Mouse (Mus musculus) embryonic facial prominence, embryonic 12.5 days (tissue): ENCODE results near the gene Kmt2c. TPM values are rescaled to one million over a fixed set of nuclear protein-coding genes. Genes with fewer than 3 reads are reported as not detected.

Experiments used
- ATAC-seq: fragments of 200-750 bp; cut with Nextera tagmentation; 2 replicates; pipeline ENCODE4 v1.8.0; 2017; ENCODE audit not compliant: insufficient number of reproducible peaks, insufficient read depth, low FRiP score, low TSS enrichment
- H3K27ac ChIP-seq: fragments of 300-500 bp; sonication (generic); 2 replicates; pipeline ENCODE4 v1.5.1; 2016; ENCODE audit warnings: mild to moderate bottlenecking
- H3K27me3 ChIP-seq: fragments of 300-500 bp; sonication (generic); 2 replicates; pipeline ENCODE4 v1.6.1; 2016; ENCODE audit warnings: mild to moderate bottlenecking, moderate library complexity
- H3K36me3 ChIP-seq: fragments of 300-500 bp; sonication (generic); 2 replicates; pipeline ENCODE4 v1.6.1; 2016; ENCODE audit warnings: mild to moderate bottlenecking
- H3K4me1 ChIP-seq: fragments of 300-500 bp; sonication (generic); 2 replicates; pipeline ENCODE4 v1.6.1; 2016
- H3K4me2 ChIP-seq: fragments of 300-500 bp; sonication (generic); replicated peaks from 2 replicates; pipeline ENCODE4 v1.6.1; 2016; ENCODE audit warnings: mild to moderate bottlenecking, moderate library complexity
- H3K4me3 ChIP-seq: fragments of 300-500 bp; sonication (generic); 2 replicates; pipeline ENCODE4 v1.5.1; 2016; ENCODE audit warnings: mild to moderate bottlenecking
- H3K9ac ChIP-seq: fragments of 300-500 bp; sonication (generic); 2 replicates; pipeline ENCODE4 v1.6.1; 2016; ENCODE audit warnings: mild to moderate bottlenecking, moderate library complexity
- H3K9me3 ChIP-seq: fragments of 300-500 bp; sonication (generic); 2 replicates; pipeline ENCODE4 v1.6.1; 2016; ENCODE audit warnings: mild to moderate bottlenecking, moderate library complexity
- WGBS: fragments of 180-500 bp; shearing (Covaris S2); methylation state at CpG from one replicate; pipeline ENCODE4 v1.1.7; 2016; 5-methylcytosine and 5-hydroxymethylcytosine counted together
- polyA plus RNA-seq: library from polyadenylated mRNA; unstranded; fragments of >200 nt; fragmentation: Nextera tagmentation; extraction: Ambion mirVana; gene quantifications from 2 replicates; pipeline ENCODE4 v1.2.1, GENCODE M21; 2016

Kmt2c gene
- polyA plus RNA-seq, 1 experiment from 2014 or later = 19.1 TPM

DNA sequence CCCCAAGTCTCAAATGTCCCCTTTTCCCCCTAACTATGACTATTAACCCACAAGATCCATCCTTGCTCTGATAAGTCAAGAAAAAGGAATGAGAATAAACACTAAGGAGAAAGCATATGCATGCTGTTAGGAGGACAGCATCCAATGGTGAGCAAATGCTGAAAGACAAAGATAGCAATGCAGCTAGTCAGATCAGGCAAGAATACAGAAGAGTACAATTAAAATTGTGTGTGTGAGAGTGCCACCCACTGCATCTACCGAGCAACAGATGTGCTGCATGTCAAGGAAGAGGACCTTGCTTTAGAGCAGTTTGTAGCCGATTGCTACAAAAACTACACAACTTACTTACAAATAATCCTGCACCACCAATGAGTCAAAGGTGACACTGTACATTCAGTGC, 145.1 kb downstream of the Kmt2c start:
- WGBS = 80% methylated on average over 2 of the region's 2 CpGs
- no peaks in the 10 kb centered on the region for H3K9me3 ChIP-seq

DNA sequence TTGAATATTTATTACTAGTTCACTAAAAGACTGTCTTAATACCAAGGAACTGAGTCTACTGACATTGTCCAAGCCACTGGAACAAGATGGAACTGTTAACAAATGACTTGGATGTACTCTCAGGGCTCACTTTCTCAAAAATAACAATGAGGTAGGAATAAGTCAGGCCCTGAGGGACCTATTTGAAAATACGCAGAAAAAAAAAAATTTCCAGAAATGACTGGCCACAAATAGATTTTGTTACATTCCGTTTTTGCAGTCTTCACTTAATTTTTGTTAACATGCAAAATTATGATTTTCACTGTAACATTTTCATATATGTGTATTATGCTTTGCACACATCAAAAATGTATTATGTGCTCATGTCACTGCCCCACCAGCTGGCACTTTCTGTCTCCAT, 167.3 kb downstream of the Kmt2c start:
- Histone ChIP-seq H3K4me3 (no peak overlapping the region), H3K9me3 (no peaks in the 10 kb centered on the region), H3K27ac (no peak overlapping the region), H3K9ac (no peak overlapping the region), H3K27me3 (no peaks in the 10 kb centered on the region), H3K4me1 (no peaks in the 10 kb centered on the region), H3K4me2 (no peak overlapping the region), H3K36me3 (peaks cover 9% of the 10 kb centered on the region)
- WGBS = 92% methylated on average over 2 of the region's 2 CpGs
- no peak for ATAC-seq

More for the DNA sequence above, 145.1 kb downstream of the Kmt2c start:
- H3K27ac ChIP-seq = no peak overlapping the region
- no peak for ATAC-seq
- no peak overlapping the region for H3K4me2 ChIP-seq
- H3K27me3 ChIP-seq = no peaks in the 10 kb centered on the region
- no peak overlapping the region for H3K4me3 ChIP-seq
- no peaks in the 10 kb centered on the region for H3K4me1 ChIP-seq
- H3K9ac ChIP-seq = no peak overlapping the region
- peaks cover 8% of the 10 kb centered on the region for H3K36me3 ChIP-seq

DNA sequence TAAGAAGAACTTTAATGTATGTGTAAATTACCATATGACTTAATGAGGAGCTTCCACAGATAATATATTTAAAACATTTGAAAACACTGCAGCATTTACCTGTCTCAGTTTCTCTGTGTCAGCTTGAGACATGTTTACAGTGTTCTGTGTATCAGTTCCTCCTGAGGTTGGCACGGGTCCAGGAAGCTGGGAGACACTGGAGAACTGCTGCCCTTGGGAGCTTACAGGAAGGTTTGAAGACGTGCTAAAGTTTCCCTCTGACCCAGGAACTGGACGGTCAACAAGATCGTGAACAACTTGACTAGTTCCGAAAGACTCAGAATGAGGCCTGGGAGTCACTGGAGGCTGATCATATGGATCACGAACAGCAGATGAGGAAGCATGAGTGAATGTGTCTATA, 184.7 kb downstream of the Kmt2c start:
- Histone ChIP-seq H3K36me3 (peaks cover 60% of the 10 kb centered on the region), H3K27ac (no peak overlapping the region), H3K9ac (no peak overlapping the region), H3K4me3 (no peak overlapping the region), H3K27me3 (no peaks in the 10 kb centered on the region), H3K9me3 (no peaks in the 10 kb centered on the region), H3K4me1 (no peaks in the 10 kb centered on the region), H3K4me2 (no peak overlapping the region)
- no peak for ATAC-seq
- WGBS = 88% methylated on average over 6 of the region's 6 CpGs

DNA sequence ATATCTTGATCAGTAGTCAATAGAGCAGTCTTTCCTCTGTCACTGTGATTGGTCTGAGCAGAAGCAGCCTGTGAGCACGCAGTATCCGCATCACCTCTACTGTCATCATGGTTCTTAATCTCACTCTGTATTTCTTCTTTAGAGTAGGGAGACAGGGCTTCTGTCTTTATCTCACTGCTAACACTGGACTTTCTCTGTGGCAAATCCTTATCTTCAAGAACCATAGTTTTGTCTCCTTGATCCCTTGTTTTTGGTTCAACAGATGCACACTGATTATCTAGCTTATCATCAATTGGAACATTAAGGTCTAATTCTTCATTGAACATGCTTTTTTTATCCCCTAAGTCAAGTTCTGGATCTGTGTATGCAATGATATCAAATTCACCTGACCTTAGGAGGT, 188.4 kb downstream of the Kmt2c start:
- Histone ChIP-seq H3K9me3 (no peaks in the 10 kb centered on the region), H3K4me3 (no peak overlapping the region), H3K36me3 (peaks cover 46% of the 10 kb centered on the region), H3K27ac (no peak overlapping the region), H3K4me2 (no peak overlapping the region), H3K27me3 (no peaks in the 10 kb centered on the region), H3K9ac (no peak overlapping the region), H3K4me1 (no peaks in the 10 kb centered on the region)
- no peak for ATAC-seq
- WGBS = 97% methylated on average over 2 of the region's 2 CpGs

DNA sequence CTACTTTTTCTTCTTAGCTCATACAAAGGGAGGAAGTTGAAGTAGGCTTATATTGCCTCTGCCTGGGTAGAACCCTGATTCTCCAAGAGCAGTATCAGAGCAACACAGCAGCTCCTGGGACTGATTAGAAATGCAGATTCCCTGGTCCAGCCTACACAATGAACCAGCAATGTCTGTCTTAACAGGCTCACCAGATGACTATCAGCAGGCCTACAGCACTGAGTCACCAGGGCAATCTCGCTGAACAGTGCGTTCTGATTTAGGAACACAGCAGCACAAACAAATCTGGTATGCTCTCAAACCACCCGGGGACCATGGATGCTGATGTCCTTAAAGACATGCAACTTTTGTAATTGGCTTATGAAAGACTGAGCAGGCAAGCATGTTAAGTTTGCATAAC, 201.8 kb downstream of the Kmt2c start:
- no peak overlapping the region for H3K4me2 ChIP-seq
- H3K4me1 ChIP-seq = no peaks in the 10 kb centered on the region
- H3K4me3 ChIP-seq = no peak overlapping the region
- H3K27me3 ChIP-seq = no peaks in the 10 kb centered on the region
- H3K9ac ChIP-seq = no peak overlapping the region
- H3K27ac ChIP-seq = no peak overlapping the region
- H3K36me3 ChIP-seq = peaks cover 43% of the 10 kb centered on the region
- 64% methylated on average over 3 of the region's 3 CpGs for WGBS
- no peak for ATAC-seq
- no peaks in the 10 kb centered on the region for H3K9me3 ChIP-seq

DNA sequence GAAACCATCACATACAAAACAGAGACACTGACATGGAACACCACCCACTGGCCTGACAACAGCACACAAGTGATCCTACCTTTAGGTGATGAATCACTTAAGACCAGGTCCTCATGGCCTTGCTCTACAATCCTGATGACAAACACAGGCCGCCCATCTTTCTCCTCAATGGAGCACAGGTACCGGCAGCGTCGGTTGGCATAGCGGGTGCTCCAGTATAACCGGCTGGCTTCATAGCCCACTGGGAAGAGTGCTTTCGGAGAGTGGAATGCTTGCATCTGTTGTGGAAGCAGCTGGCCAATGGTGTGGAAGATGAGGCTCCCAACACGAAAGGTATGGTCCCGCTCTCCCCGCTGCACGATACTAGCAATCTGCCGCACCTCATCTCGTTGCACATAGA, 214.6 kb downstream of the Kmt2c start:
- Histone ChIP-seq H3K27ac (no peak overlapping the region), H3K9me3 (no peaks in the 10 kb centered on the region), H3K4me2 (no peak overlapping the region), H3K36me3 (peaks cover 68% of the 10 kb centered on the region), H3K4me1 (no peaks in the 10 kb centered on the region), H3K4me3 (no peak overlapping the region), H3K27me3 (no peaks in the 10 kb centered on the region), H3K9ac (no peak overlapping the region)
- 94% methylated on average over 13 of the region's 13 CpGs for WGBS
- no peak for ATAC-seq

DNA sequence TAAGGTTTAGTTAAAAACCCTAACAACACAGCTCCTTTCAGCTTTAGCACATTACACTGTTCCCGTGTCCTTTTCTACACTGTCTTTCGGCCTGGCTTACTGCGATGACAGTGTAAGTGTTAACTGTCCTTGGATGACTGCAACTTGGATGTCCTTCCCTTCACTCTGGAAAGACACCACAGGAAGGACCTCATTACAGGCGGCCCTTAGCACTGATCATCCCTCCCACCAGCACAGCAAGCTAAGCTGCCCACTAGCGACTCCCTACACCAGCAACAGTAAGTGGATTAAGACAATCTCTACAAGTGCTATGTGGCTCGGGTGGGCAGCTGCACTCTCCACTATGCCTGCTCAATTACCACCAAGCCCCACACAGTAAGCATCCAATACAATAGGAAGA, 222.2 kb downstream of the Kmt2c start:
- ATAC-seq = no peak
- H3K27ac ChIP-seq = no peak overlapping the region
- H3K9ac ChIP-seq = no peak overlapping the region
- 80% methylated on average over 6 of the region's 6 CpGs for WGBS
- no peak overlapping the region for H3K4me2 ChIP-seq
- H3K36me3 ChIP-seq = peaks cover 58% of the 10 kb centered on the region
- H3K9me3 ChIP-seq = no peaks in the 10 kb centered on the region
- H3K4me1 ChIP-seq = no peaks in the 10 kb centered on the region
- no peaks in the 10 kb centered on the region for H3K27me3 ChIP-seq
- H3K4me3 ChIP-seq = no peak overlapping the region

DNA sequence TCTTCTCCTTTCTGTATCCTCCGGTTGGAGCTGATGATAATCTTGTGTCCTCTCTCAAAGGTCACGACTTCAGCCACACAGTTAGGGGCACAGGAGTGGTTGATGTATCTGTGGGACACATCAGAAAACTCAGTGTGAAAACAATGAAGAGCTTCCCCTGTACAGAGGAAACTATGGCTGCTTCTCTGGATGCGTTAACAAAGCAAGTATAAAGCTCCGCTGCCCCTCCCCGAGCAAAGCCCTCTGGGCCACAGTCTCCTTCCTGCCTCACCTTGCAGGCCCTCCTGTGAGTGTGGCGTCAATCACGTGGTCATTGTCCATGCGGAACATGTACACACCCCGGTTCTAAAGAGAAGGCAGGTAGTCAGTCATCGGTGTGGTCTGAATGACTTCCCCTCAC, 223.0 kb downstream of the Kmt2c start:
- Histone ChIP-seq H3K36me3 (peaks cover 57% of the 10 kb centered on the region), H3K27ac (no peak overlapping the region), H3K4me1 (no peaks in the 10 kb centered on the region), H3K4me3 (no peak overlapping the region), H3K4me2 (no peak overlapping the region), H3K9ac (no peak overlapping the region), H3K9me3 (no peaks in the 10 kb centered on the region), H3K27me3 (no peaks in the 10 kb centered on the region)
- WGBS = 92% methylated on average over 10 of the region's 10 CpGs
- no peak for ATAC-seq

DNA sequence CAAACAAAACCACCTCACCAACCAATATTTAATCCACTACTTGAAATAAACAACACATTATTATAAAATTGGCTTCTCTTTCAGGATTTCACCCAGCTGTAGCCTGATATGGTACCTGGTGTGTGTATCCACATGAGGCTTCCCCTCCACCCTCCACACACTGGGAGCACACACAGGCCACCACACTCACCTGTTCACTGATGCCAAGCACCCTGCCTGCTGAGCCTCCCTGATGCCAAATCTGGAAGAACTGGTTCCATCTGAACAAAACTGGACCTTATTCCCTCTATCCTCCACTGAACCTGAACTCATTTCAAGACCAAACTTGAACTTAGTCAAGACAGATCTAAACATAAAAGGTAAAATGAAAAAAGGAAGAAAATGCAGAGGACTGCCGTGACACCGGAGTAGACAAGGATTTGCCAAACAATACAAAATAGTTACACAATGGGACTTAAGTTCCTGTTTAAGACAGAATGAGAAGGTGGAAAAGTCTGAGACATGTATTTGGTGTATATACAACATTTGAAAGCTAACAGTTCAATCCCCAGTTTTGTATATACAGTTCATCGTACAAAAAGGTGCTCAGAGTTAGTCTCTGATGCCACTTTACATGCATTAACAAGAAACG, 230.2 kb downstream of the Kmt2c start:
- ATAC-seq = no peak
- WGBS = 95% methylated on average over 4 of the region's 4 CpGs
- Histone ChIP-seq H3K27me3 (no peaks in the 10 kb centered on the region), H3K4me3 (no peak overlapping the region), H3K9me3 (no peaks in the 10 kb centered on the region), H3K4me1 (no peaks in the 10 kb centered on the region), H3K4me2 (no peak overlapping the region), H3K36me3 (peaks cover 59% of the 10 kb centered on the region), H3K27ac (no peak overlapping the region), H3K9ac (no peak overlapping the region)

DNA sequence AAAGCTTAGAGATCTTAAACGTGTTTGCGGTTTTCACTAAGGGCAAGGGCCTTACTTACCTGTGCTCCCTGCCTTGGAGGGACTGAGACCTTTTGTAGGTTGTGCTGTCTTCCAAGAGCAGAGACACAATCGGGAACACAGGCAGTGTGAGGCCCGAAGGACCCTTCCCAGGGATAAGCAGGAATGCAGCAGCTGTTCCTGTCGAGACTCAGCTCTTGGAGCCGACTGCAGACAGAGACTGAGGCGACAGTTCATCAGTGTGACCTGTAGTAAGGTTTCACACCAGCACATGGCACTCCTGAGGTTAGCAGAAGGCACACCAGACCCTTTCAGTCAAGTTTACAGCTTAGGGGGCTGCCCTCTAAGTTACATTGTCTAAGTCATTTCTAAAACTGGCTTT, 236.3 kb downstream of the Kmt2c start:
- Histone ChIP-seq H3K9ac (no peak overlapping the region), H3K4me3 (no peak overlapping the region), H3K27me3 (no peaks in the 10 kb centered on the region), H3K9me3 (no peaks in the 10 kb centered on the region), H3K4me1 (no peaks in the 10 kb centered on the region), H3K4me2 (no peak overlapping the region), H3K36me3 (peaks cover 55% of the 10 kb centered on the region), H3K27ac (no peak overlapping the region)
- 83% methylated on average over 7 of the region's 7 CpGs for WGBS
- ATAC-seq = no peak

DNA sequence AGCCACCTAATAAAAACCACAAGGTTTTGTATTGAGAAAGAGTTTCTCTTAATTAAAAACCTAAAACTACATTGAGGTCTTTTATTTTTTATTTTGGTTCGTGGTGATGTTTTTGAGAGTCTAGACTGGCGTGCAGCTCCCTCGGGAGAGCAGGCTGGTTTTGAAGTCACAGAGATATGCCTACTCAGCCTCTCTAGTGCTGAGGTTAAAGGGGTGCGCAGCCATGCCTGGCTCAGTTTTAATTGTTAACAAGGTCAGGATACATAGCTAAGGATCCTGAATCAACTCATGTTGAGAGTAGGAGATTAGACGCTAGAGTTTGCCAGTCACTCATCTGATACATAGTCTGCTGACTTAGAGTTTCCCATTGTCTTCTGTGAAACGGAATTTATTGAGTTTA, 237.1 kb downstream of the Kmt2c start:
- Histone ChIP-seq H3K4me2 (no peak overlapping the region), H3K4me1 (no peaks in the 10 kb centered on the region), H3K9me3 (no peaks in the 10 kb centered on the region), H3K27me3 (no peaks in the 10 kb centered on the region), H3K27ac (no peak overlapping the region), H3K4me3 (no peak overlapping the region), H3K36me3 (peaks cover 56% of the 10 kb centered on the region), H3K9ac (no peak overlapping the region)
- no peak for ATAC-seq
- 75% methylated on average over 6 of the region's 6 CpGs for WGBS

DNA sequence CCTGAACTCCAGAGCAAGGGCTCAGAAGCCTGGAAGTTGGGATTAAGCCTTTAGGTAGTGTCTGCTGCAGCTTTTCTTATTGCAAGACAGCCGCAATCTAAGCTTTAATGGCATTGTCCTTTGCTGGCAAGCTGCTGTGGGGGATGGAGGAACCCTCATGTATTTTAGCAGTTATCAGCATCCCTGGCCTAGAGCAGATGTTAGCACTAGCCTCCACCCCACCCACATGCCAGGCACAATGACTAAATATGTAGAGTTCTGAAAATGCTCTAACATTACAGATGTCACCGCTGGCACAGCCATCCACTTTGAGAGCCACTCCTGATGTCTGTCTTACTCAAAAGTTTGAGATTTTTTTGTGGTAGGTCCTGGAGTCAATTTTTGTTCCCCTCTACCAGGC, 241.9 kb downstream of the Kmt2c start:
- no peak for ATAC-seq
- Histone ChIP-seq H3K36me3 (peaks cover 57% of the 10 kb centered on the region), H3K9me3 (no peaks in the 10 kb centered on the region), H3K27me3 (no peaks in the 10 kb centered on the region), H3K27ac (no peak overlapping the region), H3K4me2 (no peak overlapping the region), H3K4me3 (no peak overlapping the region), H3K4me1 (no peaks in the 10 kb centered on the region), H3K9ac (no peak overlapping the region)
- 82% methylated on average over 2 of the region's 2 CpGs for WGBS

DNA sequence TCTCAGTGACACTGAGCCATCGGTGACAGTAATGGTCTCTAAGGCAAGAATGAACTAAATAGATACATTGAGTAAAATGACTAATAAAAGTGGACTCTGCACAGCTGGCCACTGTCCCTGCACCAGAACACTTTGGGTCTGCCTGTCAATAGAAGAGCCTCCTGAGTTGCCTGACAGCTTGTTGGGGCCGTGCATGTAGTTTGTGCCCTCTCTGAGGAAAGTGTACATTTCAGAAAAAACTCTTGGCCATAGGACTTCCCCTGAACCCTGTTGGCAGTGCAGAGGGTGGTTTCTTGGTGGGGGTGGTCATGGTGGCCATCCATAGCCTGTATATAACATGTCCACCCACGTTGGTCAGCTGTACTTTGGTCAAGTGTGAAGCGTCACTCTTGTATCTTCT, 244.1 kb downstream of the Kmt2c start:
- peaks cover 75% of the 10 kb centered on the region for H3K36me3 ChIP-seq
- 93% methylated on average over 4 of the region's 4 CpGs for WGBS
- H3K27me3 ChIP-seq = no peaks in the 10 kb centered on the region
- no peak overlapping the region for H3K27ac ChIP-seq
- no peak overlapping the region for H3K9ac ChIP-seq
- no peak for ATAC-seq
- H3K9me3 ChIP-seq = no peaks in the 10 kb centered on the region
- no peak overlapping the region for H3K4me3 ChIP-seq
- H3K4me1 ChIP-seq = no peaks in the 10 kb centered on the region
- no peak overlapping the region for H3K4me2 ChIP-seq
